Mouse (Mus musculus) kidney, adult 2 months (tissue): ENCODE data around the gene Rcan2.

ENCODE experiments used
- CTCF ChIP-seq: fragments of 200-500 bp; conservative IDR thresholded peaks from 2 replicates; pipeline ENCODE4 v1.5.1; 2011; ENCODE audit warnings: low read depth, mild to moderate bottlenecking, control low read depth, low read length, moderate library complexity, mixed read lengths; ENCODE audit not compliant: insufficient read depth, insufficient read length
- POLR2A ChIP-seq: fragments of 200-500 bp; IDR thresholded peaks from one replicate; pipeline ENCODE4 v1.6.1; 2011; ENCODE audit warnings: low read depth, low read length, control low read depth

DNA sequence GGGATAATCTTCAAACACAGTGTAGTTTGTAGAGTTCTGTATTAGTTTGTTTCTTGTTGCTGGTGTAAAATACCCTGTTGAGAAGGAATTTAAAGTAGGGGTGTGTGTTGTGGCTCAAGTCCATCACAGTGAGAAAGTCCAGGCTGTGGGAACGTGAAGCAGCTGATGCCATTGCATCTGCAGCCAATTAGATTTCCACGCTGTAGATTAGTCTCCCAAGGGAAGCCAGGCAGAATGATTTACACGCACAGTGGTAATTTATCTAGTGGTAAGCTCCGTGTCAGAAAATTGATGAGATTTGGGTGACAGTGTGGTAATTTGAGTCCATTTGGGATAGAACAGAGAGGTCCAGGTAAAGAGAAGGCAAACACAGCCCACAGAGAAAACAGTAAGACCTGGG, 192.9 kb downstream of the Rcan2 start:
- TF ChIP-seq CTCF (no peak), POLR2A (no peak)
